Mouse (Mus musculus): Measurements from ENCODE around the gene Ppfibp1.

DNA sequence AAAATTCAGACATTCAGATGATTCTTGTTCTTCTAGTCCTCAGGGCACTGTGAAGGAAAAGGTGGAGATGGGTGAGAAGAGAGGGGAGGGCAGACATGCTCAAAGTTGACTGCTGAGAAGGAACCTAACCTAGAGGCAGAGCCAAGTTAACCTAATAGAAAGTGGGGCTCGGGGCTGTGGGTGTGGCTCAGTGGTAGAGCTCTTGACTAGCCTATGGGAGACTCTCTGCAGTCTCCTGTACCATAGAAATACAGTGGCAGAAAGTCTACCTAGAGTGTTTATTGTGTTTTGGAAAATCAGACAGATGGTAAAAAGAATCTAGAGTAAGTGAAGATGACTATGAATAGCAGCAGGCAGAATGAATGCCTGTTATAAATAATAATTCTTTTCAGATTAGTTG is 67.2 kb downstream of the Ppfibp1 start:
- TF ChIP-seq CTCF (IDR thresholded peaks at IDR 0.05; ENCODE audit: extremely low read depth, insufficient read depth, low read length) (no peak), POLR2A (IDR thresholded peaks at IDR 0.05; ENCODE audit: extremely low read depth, insufficient read depth, low read length) (no peak)

Data from cortical plate, adult 2 months (tissue).